Mouse (Mus musculus) liver, embryonic 16.5 days (tissue): Measurements from ENCODE around the gene Cela3a. TPM values are rescaled to one million over a fixed set of nuclear protein-coding genes. Genes with fewer than 3 reads are reported as not detected.
A peak's percentile ranks its signal among the peaks of the same experiment; 100 is the strongest.

Source experiments
- ATAC-seq: fragments of 200-750 bp; cut with Nextera tagmentation; 2 replicates; pipeline ENCODE4 v1.8.0; 2017; ENCODE audit warnings: low read depth, mild to moderate bottlenecking, moderate number of reproducible peaks, moderate library complexity
- H3K27ac ChIP-seq: fragments of 300-500 bp; sonication (generic); 2 replicates; pipeline ENCODE4 v1.5.1; 2014; ENCODE audit warnings: mild to moderate bottlenecking, low read length
- H3K27me3 ChIP-seq: fragments of 300-500 bp; sonication (generic); 2 replicates; pipeline ENCODE4 v1.6.1; 2014; ENCODE audit warnings: low read depth, low read length, mixed read lengths; ENCODE audit not compliant: control insufficient read depth, insufficient read depth
- H3K36me3 ChIP-seq: fragments of 300-500 bp; sonication (generic); 2 replicates; pipeline ENCODE4 v1.6.1; 2014; ENCODE audit warnings: mild to moderate bottlenecking; ENCODE audit not compliant: control insufficient read depth, insufficient read depth
- H3K4me1 ChIP-seq: fragments of 300-500 bp; sonication (generic); 2 replicates; pipeline ENCODE4 v1.6.1; 2014; ENCODE audit warnings: low read depth, low read length, mixed read lengths; ENCODE audit not compliant: control insufficient read depth
- H3K4me2 ChIP-seq: fragments of 300-500 bp; sonication (generic); 2 replicates; pipeline ENCODE4 v1.6.1; 2014; ENCODE audit warnings: low read depth, low read length, mixed read lengths
- H3K4me3 ChIP-seq: fragments of 300-500 bp; sonication (generic); 2 replicates; pipeline ENCODE4 v1.5.1; 2014; ENCODE audit warnings: low read depth, mild to moderate bottlenecking, low read length
- H3K9ac ChIP-seq: fragments of 300-500 bp; sonication (generic); 2 replicates; pipeline ENCODE4 v1.6.1; 2014; ENCODE audit warnings: low read depth, low read length
- H3K9me3 ChIP-seq: fragments of 300-500 bp; sonication (generic); replicated peaks from 2 replicates; pipeline ENCODE4 v1.6.1; 2016; ENCODE audit warnings: low read length; ENCODE audit not compliant: control insufficient read depth
- WGBS: fragments of 180-500 bp; shearing (Covaris S2); extraction: QIAGEN DNeasy Blood & Tissue Kit; methylation state at CpG from one replicate; pipeline ENCODE4 v1.1.7; 2014; ENCODE audit not compliant: insufficient replicate concordance; 5-methylcytosine and 5-hydroxymethylcytosine counted together
- polyA plus RNA-seq: library from polyadenylated mRNA; unstranded; fragments of >200 nt; fragmentation: Nextera tagmentation; extraction: Ambion mirVana; gene quantifications from 2 replicates; pipeline ENCODE4 v1.2.1, GENCODE M21; 2015

Gene Cela3a
- polyA plus RNA-seq, 1 experiment from 2014 or later, result not detected

DNA sequence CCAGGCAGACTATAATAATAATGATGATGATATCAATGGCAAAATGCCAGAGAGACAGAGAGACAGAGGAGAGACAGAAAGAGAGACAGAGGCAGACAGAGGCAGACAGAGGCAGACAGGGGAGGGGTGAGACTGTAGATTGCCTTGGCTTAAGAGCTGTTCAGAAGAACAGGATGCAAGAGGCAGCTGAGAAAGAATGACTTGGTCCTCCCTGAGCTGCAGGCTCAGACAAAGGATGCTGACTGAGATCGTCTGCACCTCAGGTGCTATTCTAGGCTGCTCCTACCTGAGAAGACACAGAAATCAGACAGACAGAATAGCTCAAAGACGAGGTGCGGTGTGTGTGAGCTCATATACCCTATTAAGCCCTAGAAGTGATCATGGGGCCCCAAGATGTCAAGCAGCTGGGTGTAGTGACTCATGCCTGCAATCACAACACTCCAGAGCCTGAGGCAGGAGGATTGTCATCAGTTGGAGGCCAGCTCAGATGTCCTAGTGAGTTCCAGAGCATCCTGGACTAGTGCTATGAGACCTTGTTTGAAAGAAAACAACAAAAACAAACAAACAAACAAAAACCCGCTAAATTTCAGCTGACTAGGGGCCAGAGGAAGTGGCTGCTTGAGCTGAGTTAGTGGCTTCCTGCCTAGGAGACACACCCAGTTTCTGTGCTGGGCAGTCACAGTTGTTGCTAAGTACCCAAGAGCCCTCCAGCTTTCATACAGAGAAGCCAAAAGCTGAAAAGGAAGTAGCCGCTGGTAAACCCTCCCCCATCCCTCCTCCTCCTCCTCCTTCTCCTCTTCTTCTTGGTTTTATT, 42.1 kb downstream of the Cela3a start:
- Histone ChIP-seq H3K27ac (peak overlapping the region; percentile 43), H3K27me3 (no peaks in the 10 kb centered on the region), H3K4me3 (no peak overlapping the region), H3K36me3 (no peaks in the 10 kb centered on the region), H3K4me1 (peaks cover 4% of the 10 kb centered on the region), H3K4me2 (no peak overlapping the region), H3K9ac (no peak overlapping the region), H3K9me3 (no peaks in the 10 kb centered on the region)
- 10% methylated on average over 5 of the region's 5 CpGs for WGBS
- ATAC-seq, result peak; percentile 58

DNA sequence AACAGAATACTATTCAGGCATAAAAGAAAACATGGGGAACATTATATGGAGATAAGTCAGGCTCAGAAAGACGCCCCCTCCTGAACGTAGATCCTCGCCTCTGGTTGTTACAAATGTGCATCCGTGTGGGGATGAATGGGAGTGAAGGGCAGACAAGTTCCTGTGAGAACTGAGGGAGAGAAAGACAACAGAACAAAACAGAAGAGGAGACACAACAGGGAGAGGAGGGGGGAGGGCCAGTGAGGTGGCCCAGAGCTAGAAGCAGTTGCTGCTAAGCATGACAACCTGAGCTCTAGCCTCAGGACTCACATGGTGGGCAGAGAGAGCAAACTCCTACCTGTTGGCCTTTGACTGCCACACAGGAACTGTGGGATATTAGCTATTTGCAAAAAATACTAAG, 43.5 kb downstream of the Cela3a start:
- ATAC-seq, result no peak
- Histone ChIP-seq H3K4me1 (peaks cover 4% of the 10 kb centered on the region), H3K4me2 (no peak overlapping the region), H3K9me3 (no peaks in the 10 kb centered on the region), H3K27me3 (no peaks in the 10 kb centered on the region), H3K9ac (no peak overlapping the region), H3K4me3 (no peak overlapping the region), H3K27ac (0 out of 2 replicates have a peak overlapping the region, but pooled peaks have one; percentile 31), H3K36me3 (no peaks in the 10 kb centered on the region)
- 59% methylated on average over 4 of the region's 4 CpGs for WGBS

GRCm38 (mm10) chr4:137365356-137366062, 44.1 kb downstream of the Cela3a start:
- peaks cover 3% of the 10 kb centered on the region for H3K4me1 ChIP-seq
- H3K36me3 ChIP-seq, result no peaks in the 10 kb centered on the region
- no peak for ATAC-seq
- H3K4me3 ChIP-seq, result no peak overlapping the region
- H3K9ac ChIP-seq, result no peak overlapping the region
- H3K9me3 ChIP-seq, result no peaks in the 10 kb centered on the region
- WGBS, result 45% methylated on average over 19 of the region's 19 CpGs
- H3K27me3 ChIP-seq, result no peaks in the 10 kb centered on the region
- H3K27ac ChIP-seq, result 0 out of 2 replicates have a peak overlapping the region, but pooled peaks have one; percentile 31
- H3K4me2 ChIP-seq, result no peak overlapping the region

DNA sequence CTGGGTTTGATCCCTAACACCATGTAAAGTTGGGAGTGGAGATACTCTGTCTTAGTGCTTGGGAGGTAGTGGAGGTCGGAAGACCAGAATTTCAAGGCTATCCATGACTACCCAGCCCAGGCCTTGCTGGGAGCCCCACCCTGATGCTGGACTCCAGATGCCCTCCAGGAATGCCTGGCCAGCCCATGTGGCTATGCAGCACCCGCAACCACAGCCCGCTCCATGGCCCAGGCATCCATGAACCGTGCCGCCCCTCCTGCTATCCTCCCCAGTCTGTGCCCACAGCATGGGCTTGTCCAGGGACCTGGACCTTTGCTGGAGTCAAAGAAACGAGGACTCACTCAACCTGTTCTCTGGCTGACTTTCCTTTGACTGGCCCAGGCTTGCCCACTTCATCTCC, 44.8 kb downstream of the Cela3a start:
- Histone ChIP-seq H3K9ac (no peak overlapping the region), H3K4me2 (no peak overlapping the region), H3K27me3 (no peaks in the 10 kb centered on the region), H3K9me3 (no peaks in the 10 kb centered on the region), H3K4me3 (no peak overlapping the region), H3K4me1 (no peaks in the 10 kb centered on the region; the same call in 1 of the 2 replicates), H3K27ac (no peak overlapping the region), H3K36me3 (no peaks in the 10 kb centered on the region)
- ATAC-seq, result no peak
- 80% methylated on average over 6 of the region's 6 CpGs for WGBS

DNA sequence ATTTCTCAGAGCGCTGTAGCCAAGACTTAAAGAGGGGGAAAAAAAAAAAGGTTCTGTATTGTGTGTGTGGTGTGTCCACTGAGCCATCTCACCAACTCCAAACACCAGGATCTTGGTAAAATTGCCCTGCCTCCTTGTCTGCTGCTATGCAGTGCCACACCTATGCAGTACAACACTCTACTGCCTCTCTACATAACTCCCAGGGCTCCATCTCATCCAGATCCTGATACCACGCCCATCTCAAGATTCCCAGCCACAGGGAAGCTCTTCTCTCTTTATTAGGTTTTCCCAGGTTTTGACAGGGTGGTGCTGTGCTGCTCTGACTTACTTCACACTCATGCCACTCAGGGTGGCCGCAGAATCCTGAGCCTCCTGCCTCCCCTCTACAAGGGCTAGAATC, 48.6 kb downstream of the Cela3a start:
- H3K27ac ChIP-seq, result no peak overlapping the region
- H3K4me1 ChIP-seq, result peaks cover 21% of the 10 kb centered on the region
- H3K9me3 ChIP-seq, result no peaks in the 10 kb centered on the region
- H3K36me3 ChIP-seq, result no peaks in the 10 kb centered on the region
- no peak for ATAC-seq
- no peak overlapping the region for H3K4me3 ChIP-seq
- 58% methylated on average over 3 of the region's 3 CpGs for WGBS
- H3K9ac ChIP-seq, result no peak overlapping the region
- H3K27me3 ChIP-seq, result no peaks in the 10 kb centered on the region
- no peak overlapping the region for H3K4me2 ChIP-seq

GRCm38 (mm10) chr4:137358291-137359002, 51.1 kb downstream of the Cela3a start:
- peak overlapping the region; percentile 24; the same call in 1 of the 2 replicates for H3K9ac ChIP-seq
- H3K4me2 ChIP-seq, result peak overlapping the region; percentile 51
- H3K9me3 ChIP-seq, result no peaks in the 10 kb centered on the region
- no peak for ATAC-seq
- H3K27ac ChIP-seq, result peak overlapping the region; percentile 29
- 20% methylated on average over 14 of the region's 14 CpGs for WGBS
- peaks cover 35% of the 10 kb centered on the region for H3K4me1 ChIP-seq
- peak overlapping the region; percentile 96 for H3K4me3 ChIP-seq
- H3K36me3 ChIP-seq, result no peaks in the 10 kb centered on the region
- no peaks in the 10 kb centered on the region for H3K27me3 ChIP-seq

DNA sequence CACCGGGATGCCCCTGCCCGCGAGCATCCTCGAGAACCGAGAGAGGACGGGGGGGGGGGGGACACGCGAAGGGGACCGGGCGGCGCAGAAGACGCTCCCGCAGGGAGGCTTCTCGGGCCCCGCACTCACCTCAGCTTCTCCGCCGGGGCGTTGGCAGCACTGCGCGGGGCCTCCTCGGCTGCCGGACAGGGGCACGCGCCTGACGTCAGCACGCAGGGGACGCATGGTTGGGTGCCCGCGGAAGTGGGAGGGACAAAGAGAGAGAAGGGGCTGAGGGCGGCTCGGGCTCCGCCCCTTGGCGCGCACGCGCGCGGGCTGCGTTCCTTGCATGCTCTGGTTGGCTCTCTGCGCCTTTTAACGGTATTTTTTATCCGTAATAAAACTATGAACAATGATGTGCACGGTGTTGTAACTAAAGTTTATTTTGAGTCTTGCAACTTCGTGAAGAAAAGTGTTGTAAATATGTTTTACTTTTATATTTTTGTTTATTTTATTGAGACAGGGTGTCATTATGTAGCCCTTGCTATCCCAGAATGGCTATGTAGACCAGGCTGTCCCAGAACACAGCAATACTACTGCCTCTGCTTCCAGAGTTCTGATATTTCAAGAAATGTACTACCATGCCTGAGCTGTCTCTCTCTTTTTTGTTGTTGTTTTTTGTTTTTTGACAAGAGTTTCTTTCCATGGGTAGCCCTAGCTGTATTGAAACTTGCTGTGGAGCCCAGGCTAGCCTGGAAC, 51.9 kb downstream of the Cela3a start, which contains the start of gene Cdc42:
TSS of gene Cdc42 (minus strand) at position 204 of the 738 bp plus-strand sequence.
- Histone ChIP-seq H3K27me3 (no peaks in the 10 kb centered on the region), H3K9me3 (no peaks in the 10 kb centered on the region), H3K4me2 (peak within 1 kb of the TSS; percentile 89), H3K4me3 (peak within 1 kb of the TSS; percentile 96), H3K27ac (peak within 1 kb of the TSS; percentile 96), H3K36me3 (no peaks in the 10 kb centered on the region), H3K4me1 (peaks cover 36% of the 10 kb centered on the region), H3K9ac (peak within 1 kb of the TSS; percentile 100)
- 0% methylated on average over 37 of the region's 44 CpGs for WGBS
- ATAC-seq, result peak; percentile 98

GRCm38 (mm10) chr4:137356674-137357510, 52.7 kb downstream of the Cela3a start:
- Histone ChIP-seq H3K27ac (peak overlapping the region; percentile 96), H3K36me3 (no peaks in the 10 kb centered on the region), H3K4me3 (peak overlapping the region; percentile 96), H3K9ac (peak overlapping the region; percentile 100), H3K4me2 (peak overlapping the region; percentile 89), H3K4me1 (peaks cover 36% of the 10 kb centered on the region), H3K27me3 (no peaks in the 10 kb centered on the region), H3K9me3 (no peaks in the 10 kb centered on the region)
- under 1% methylated on average over 27 of the region's 90 CpGs for WGBS
- peak; percentile 71 for ATAC-seq
